Mouse (Mus musculus) urinary bladder, adult 18-20 months (tissue): ENCODE measurements at regions not wholly inside any gene's neighbourhood (a gene's known extent, or its start where the extent isn't known, plus 50 kb on each side); places are given as distances from the start of the nearest gene placed in this dataset.

Experiments used
- DNase-seq, 2 experiments: peaks; one replicate each; pipeline ENCODE4 v3.0.0; 2022; ENCODE audit warnings: low spot score in 2 of 2, mixed read lengths in 2 of 2

- DNase-seq: peak in 1 of 2 experiments; percentile 21
Measured at GRCm38 (mm10) chr5:112012505-112013164, 239.7 kb downstream of the Cryba4 start.

- no peak for DNase-seq
Measured at GRCm38 (mm10) chr5:112018925-112019324, 233.4 kb downstream of the Cryba4 start.

- DNase-seq: no peak
Measured at GRCm38 (mm10) chr5:112020882-112021281, 231.4 kb downstream of the Cryba4 start.

GRCm38 (mm10) chr5:112029955-112030354 lies 222.4 kb downstream of the Cryba4 start:
- DNase-seq: no peak

- DNase-seq: no peak
Measured at GRCm38 (mm10) chr5:112032036-112032435, 220.3 kb downstream of the Cryba4 start.

GRCm38 (mm10) chr5:112035426-112035825 lies 216.9 kb downstream of the Cryba4 start:
- no peak for DNase-seq

GRCm38 (mm10) chr5:112037080-112037479 lies 215.2 kb downstream of the Cryba4 start:
- DNase-seq: no peak

- DNase-seq: no peak
Measured at GRCm38 (mm10) chr5:112039645-112040372, 212.5 kb downstream of the Cryba4 start.

GRCm38 (mm10) chr5:112040678-112041077 lies 211.6 kb downstream of the Cryba4 start:
- no peak for DNase-seq

- no peak for DNase-seq
Measured at GRCm38 (mm10) chr5:112041285-112041684, 211.0 kb downstream of the Cryba4 start.

- no peak for DNase-seq
Measured at GRCm38 (mm10) chr5:112042236-112042635, 210.1 kb downstream of the Cryba4 start.

- no peak for DNase-seq
Measured at GRCm38 (mm10) chr5:112050046-112050782, 202.1 kb downstream of the Cryba4 start.

- no peak for DNase-seq
Measured at GRCm38 (mm10) chr5:112050906-112051305, 201.4 kb downstream of the Cryba4 start.

GRCm38 (mm10) chr5:112051786-112052185 lies 200.5 kb downstream of the Cryba4 start:
- no peak for DNase-seq

- DNase-seq: no peak
Measured at GRCm38 (mm10) chr5:112053600-112054155, 198.6 kb downstream of the Cryba4 start.

- DNase-seq: no peak
Measured at GRCm38 (mm10) chr5:112055018-112055417, 197.3 kb downstream of the Cryba4 start.

- DNase-seq: no peak
Measured at GRCm38 (mm10) chr5:112069917-112070316, 182.4 kb downstream of the Cryba4 start.

GRCm38 (mm10) chr5:112072456-112072855 lies 179.9 kb downstream of the Cryba4 start:
- DNase-seq: no peak

GRCm38 (mm10) chr5:112077097-112077496 lies 175.2 kb downstream of the Cryba4 start:
- no peak for DNase-seq

- peak in 1 of 2 experiments; percentile 9 for DNase-seq
Measured at GRCm38 (mm10) chr5:112077840-112078600, 174.3 kb downstream of the Cryba4 start.

GRCm38 (mm10) chr5:112081006-112081405 lies 171.3 kb downstream of the Cryba4 start:
- DNase-seq: no peak
